Mouse (Mus musculus): ENCODE data around the gene Nrsn1.
"Not testable (repeated sequence)": the region's sequence is repeated elsewhere in the genome, so short reads cannot be mapped to it uniquely, and the experiment has no call there.

The Nrsn1 gene

DNA sequence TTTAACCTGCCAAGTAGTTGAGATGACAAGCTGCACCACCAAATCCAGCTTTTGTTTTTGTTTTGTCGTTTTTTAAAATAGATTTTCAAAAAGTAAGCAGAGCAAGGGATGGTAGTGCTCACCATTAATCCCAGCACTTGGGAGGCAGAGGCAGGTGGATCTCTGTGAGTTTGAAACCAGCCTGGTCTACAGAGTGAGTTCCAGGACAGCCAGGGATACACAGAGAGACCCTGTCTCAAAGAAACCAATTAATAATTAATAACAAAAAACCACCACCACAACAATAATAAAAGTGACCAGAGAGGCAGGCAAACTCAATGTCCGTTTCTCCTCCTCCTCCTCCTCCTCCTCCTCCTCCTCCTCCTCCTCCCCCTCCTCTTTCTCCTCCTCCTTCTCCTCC lies at the start of gene Nrsn1:
Gene Nrsn1 (minus strand): TSS at position 101 of the 400 bp plus-strand sequence.
- not testable (repeated sequence) for DNase-seq (ENCODE audit: low spot score)

GRCm38 (mm10) chr13:25312059-25312458 lies 41.8 kb upstream of the Nrsn1 start:
- DNase-seq (ENCODE audit: low spot score), result no peak

GRCm38 (mm10) chr13:25310068-25310467 lies 39.8 kb upstream of the Nrsn1 start:
- DNase-seq (ENCODE audit: low spot score), result no peak

DNA sequence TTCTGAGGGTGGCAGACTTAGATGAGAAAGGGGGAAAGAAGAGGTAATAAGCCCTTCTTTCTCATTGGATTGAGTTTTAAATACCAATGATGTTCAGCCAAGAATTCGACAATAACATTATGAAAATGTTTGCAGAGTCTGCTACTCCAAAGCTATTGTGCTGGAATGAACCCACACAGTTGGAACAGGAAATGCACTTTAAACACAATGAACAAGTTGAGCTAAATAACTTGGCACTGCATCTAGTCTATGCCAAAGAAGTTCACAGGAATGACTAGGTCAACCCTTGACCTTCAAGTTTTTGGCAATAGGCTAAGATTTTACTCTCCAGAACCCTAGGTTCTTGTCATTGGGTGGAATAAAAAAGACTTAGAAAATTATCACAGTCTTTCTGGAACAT lies 18.4 kb upstream of the Nrsn1 start:
- no peak for DNase-seq (ENCODE audit: low spot score)

DNA sequence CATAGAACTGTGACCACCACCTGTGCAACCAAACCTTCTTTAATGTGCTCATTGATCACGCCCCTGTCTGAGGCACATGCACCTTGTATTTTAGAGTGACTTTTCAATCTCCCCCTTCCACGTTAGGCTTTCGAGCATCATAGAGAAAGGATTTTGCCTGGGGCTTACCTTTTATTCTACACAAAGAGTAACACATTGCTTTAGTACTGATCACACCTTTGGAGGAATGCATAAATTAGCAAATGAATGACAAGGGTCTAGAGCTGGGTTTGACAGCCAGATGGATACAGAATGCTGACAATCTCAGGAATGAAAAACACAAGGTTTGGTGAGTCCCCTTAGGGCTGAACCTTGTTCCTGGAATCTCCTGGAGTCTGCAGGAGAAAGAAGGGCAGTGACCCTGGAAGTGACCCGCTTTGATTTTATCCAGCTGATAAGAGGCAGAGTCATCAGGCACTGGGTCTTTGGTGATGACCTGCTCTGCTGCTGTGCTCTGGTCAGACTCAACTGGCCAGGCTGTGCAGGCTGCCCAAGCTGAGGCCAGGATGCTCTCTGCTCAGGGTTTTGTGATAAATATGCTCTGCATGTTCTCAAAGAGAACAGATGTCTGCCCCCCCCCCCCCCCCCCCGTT lies 4.7 kb upstream of the Nrsn1 start:
- no peak for DNase-seq (ENCODE audit: low spot score)

GRCm38 (mm10) chr13:25272189-25272588 lies 1.9 kb upstream of the Nrsn1 start:
- no peak for DNase-seq (ENCODE audit: low spot score)

GRCm38 (mm10) chr13:25269569-25270268 lies 583 bp downstream of the Nrsn1 start:
- DNase-seq (ENCODE audit: low spot score), result no peak

- DNase-seq (ENCODE audit: low spot score), result peak; percentile 4
Measured at GRCm38 (mm10) chr13:25269039-25269438, 1.3 kb downstream of the Nrsn1 start.

GRCm38 (mm10) chr13:25262748-25263147 lies 7.6 kb downstream of the Nrsn1 start:
- no peak for DNase-seq (ENCODE audit: low spot score)

- DNase-seq (ENCODE audit: low spot score), result no peak
Measured at GRCm38 (mm10) chr13:25257608-25258007, 12.7 kb downstream of the Nrsn1 start.

DNA sequence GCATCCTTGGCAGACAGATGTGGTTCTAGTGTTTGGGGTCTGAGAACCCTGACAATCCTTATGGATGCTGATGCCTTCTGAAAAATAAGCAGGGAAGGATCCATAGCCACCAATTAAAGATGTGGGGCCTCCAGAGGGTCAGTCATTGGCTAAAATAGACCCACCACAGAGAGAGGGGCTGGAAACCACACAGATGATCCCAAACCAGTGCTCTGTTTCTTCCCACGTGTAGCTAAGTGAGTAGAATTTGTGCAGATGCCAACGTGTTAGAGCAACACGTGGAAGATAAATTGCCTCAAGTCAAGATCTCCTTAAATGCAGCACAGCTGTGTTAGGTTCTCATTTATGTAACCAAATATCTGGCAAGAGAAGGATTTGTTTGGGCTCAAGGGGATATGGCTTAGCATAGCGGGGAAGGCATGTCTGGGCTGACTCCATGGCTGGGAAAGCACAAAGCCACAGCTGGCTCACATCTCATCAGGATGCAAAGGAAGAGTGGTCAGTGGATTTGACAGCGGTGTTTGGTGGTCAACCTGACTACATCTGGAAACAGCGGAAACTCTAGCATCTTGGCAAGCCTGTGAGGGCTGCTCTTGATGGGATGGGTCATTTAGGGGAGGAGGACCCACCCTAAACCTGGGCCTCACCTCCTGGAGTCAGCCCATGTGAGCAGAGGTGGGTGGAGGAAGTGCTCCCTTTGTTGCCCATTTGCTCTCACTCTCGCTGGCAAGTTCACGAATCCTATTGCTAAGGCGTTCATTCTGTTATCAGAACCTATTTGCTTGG lies 15.6 kb downstream of the Nrsn1 start:
- DNase-seq (ENCODE audit: low spot score), result no peak

GRCm38 (mm10) chr13:25251893-25252292 lies 18.4 kb downstream of the Nrsn1 start:
- DNase-seq (ENCODE audit: low spot score), result no peak

DNA sequence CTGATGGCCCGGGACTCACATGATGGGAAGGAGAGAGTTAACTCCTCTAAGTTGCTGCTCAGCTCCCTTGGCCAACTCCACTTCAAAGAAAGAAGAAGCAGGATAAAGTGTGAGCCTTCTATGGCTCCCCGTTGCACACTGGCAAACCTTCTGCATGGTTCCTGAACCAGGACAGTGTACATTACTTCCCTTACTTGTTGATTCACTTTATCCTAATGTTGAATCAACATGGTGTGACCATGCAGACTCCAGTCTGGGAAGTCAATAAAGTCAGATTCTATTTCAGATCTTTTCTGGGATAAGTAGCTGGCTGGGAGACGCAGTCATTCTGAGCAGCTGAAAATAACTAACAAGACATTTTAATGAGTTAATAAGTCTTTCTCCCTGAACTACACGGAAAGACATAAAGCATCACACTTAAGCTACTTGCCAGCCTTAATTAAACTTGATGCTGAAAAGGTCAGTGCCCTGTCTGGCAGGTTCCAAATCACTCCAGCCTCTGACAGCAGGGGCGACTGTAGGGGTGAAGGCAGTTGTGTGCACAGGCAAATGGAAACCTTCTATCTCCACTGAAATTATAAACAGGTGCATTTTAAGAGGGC lies 50.0 kb downstream of the Nrsn1 start:
- DNase-seq (ENCODE audit: low spot score), result no peak

GRCm38 (mm10) chr13:25218394-25218793 lies 51.9 kb downstream of the Nrsn1 start:
- DNase-seq (ENCODE audit: low spot score), result no peak

- no peak for DNase-seq (ENCODE audit: low spot score)
Measured at GRCm38 (mm10) chr13:25206950-25207349, 63.4 kb downstream of the Nrsn1 start.

Data from lung, postnatal 25 days (tissue).